In genomic region chr10:77099777-77100176, GRCm38 (mm10) we compare ENCODE assay signal across 20 mouse cellular contexts.
DNase-seq lines count a peak whose midpoint lies in the region; ATAC-seq and TF ChIP-seq lines count a peak whose summit lies in the region.
"Had no signal": no experiment of that assay in that cellular context is flagged by ENCODE, and none has a peak within 500 bp of the region (broad histone marks: within the 10 kb centered on the region; RNA-seq: fewer than 3 reads in every experiment).

No protein-coding gene starts in this region.

- in situ Hi-C loops in CH12.LX (cut with MboI; ENCODE audit: low pct_ligation_motif_present, low pct_unique_long_range_greater_than_20kb, low sequenced_read_pairs), result no loop called here

- TF ChIP-seq CTCF in liver, adult 2 months (IDR thresholded peaks at IDR 0.05; ENCODE audit: low read depth, low read length), result no peak
- TF ChIP-seq CTCF in CH12.LX (conservative IDR thresholded peaks at IDR 0.05 in 1 of 2, IDR thresholded peaks at IDR 0.05 in 1 of 2; ENCODE audit: low read depth in 2 of 2, low read length in 2 of 2), result no peak

- TF ChIP-seq POLR2A in liver, adult 2 months (IDR thresholded peaks at IDR 0.05; ENCODE audit: extremely low read depth, insufficient read depth, low read length), result no peak
- TF ChIP-seq POLR2A in CH12.LX (IDR thresholded peaks at IDR 0.05; ENCODE audit: low read depth, low read length), result no peak

- H3K79me2 ChIP-seq in liver, adult 2 months (ENCODE audit: control insufficient read depth, insufficient read depth, low read length), result peaks cover 48% of the 10 kb centered on the region
- no peaks in the 10 kb centered on the region for H3K79me2 ChIP-seq in CH12.LX (replicated peaks; ENCODE audit: control insufficient read depth, extremely low read depth, insufficient read depth, poor library complexity, severe bottlenecking)

- no peak overlapping the region for H3K4me3 ChIP-seq in liver, adult 2 months (ENCODE audit: insufficient read depth, low read depth, low read length)
- H3K4me3 ChIP-seq in liver, embryonic 12.5 days, result no peak overlapping the region
- H3K4me3 ChIP-seq in CH12.LX (replicated peaks in 1 of 3; ENCODE audit: low read depth in 2 of 3, low read length in 2 of 3, poor library complexity in 1 of 3), result no peak overlapping the region
- H3K4me3 ChIP-seq: embryonic facial prominence, embryonic 10.5 days; embryonic facial prominence, embryonic 12.5 days; forebrain, embryonic 13.5 days; forebrain, embryonic 15.5 days had no signal

- peaks cover 19% of the 10 kb centered on the region for H3K36me3 ChIP-seq in liver, adult 2 months (ENCODE audit: control insufficient read depth, insufficient read depth, low read length)
- H3K36me3 ChIP-seq in liver, embryonic 12.5 days, result 0 out of 2 replicates have a peak, but pooled peaks cover 6% of the 10 kb centered on the region
- H3K36me3 ChIP-seq in CH12.LX (replicated peaks in 1 of 2; ENCODE audit: control insufficient read depth in 1 of 2, insufficient read depth in 1 of 2, low read length in 1 of 2), result no peaks in the 10 kb centered on the region
- H3K36me3 ChIP-seq: embryonic facial prominence, embryonic 12.5 days; forebrain, embryonic 15.5 days had no signal

- TF ChIP-seq RAD21 in CH12.LX (IDR thresholded peaks at IDR 0.05; ENCODE audit: low read depth, low read length), result no peak

- no peak for ATAC-seq in liver, embryonic 12.5 days
- ATAC-seq: CD4-positive, CD25-positive, alpha-beta regulatory T cell, adult 4 months; forebrain, embryonic 13.5 days; forebrain, embryonic 15.5 days; forebrain, postnatal 0 days had no signal

- 48% methylated on average over 4 of the region's 4 CpGs for WGBS in liver, adult 2 months
- 65% methylated on average over 4 of the region's 4 CpGs for WGBS in liver, embryonic 12.5 days (ENCODE audit: insufficient replicate concordance)

- peak overlapping the region; percentile 65 for H3K27ac ChIP-seq in liver, adult 2 months (replicated peaks; ENCODE audit: insufficient read depth, low read depth, low read length)
- no peak overlapping the region for H3K27ac ChIP-seq in liver, embryonic 12.5 days
- H3K27ac ChIP-seq in CH12.LX (ENCODE audit: insufficient read depth, low read depth), result no peak overlapping the region
- H3K27ac ChIP-seq: embryonic facial prominence, embryonic 10.5 days; embryonic facial prominence, embryonic 12.5 days; forebrain, embryonic 13.5 days; forebrain, embryonic 15.5 days had no signal

- peak; percentile 72 for TF ChIP-seq EP300 in CH12.LX (IDR thresholded peaks at IDR 0.05; ENCODE audit: low read length)

- H3K9me3 ChIP-seq in liver, embryonic 12.5 days (replicated peaks), result no peaks in the 10 kb centered on the region
- no peaks in the 10 kb centered on the region for H3K9me3 ChIP-seq in CH12.LX (replicated peaks; ENCODE audit: low read length)
- H3K9me3 ChIP-seq: embryonic facial prominence, embryonic 10.5 days; embryonic facial prominence, embryonic 12.5 days; forebrain, embryonic 13.5 days; forebrain, embryonic 15.5 days had no signal

- H3K4me1 ChIP-seq in liver, adult 2 months (ENCODE audit: control insufficient read depth, insufficient read depth, low read length), result peaks cover 69% of the 10 kb centered on the region
- peaks cover 7% of the 10 kb centered on the region; the same call in 1 of the 2 replicates for H3K4me1 ChIP-seq in liver, embryonic 12.5 days
- H3K4me1 ChIP-seq in CH12.LX (ENCODE audit: control insufficient read depth in 1 of 2, insufficient read depth in 2 of 2), result peaks cover 0 to 17% of the 10 kb centered on the region in 2 experiments; a peak in 2 of 4 replicates
- H3K4me1 ChIP-seq: forebrain, embryonic 15.5 days had no signal

- dilution Hi-C loops in CH12.LX (cut with MboI; ENCODE audit: extremely low pct_ligation_motif_present, extremely low pct_unique_long_range_greater_than_20kb, low sequenced_read_pairs), result no loop called here

- DNase-seq in liver, adult 2 months (ENCODE audit: extremely low read depth, low read depth, low spot score), result peak; percentile 69
- peak; percentile 52 for DNase-seq in testis, postnatal 14 days (ENCODE audit: low spot score)
- DNase-seq in testis, postnatal 10 days (ENCODE audit: low spot score), result no peak
- no peak for DNase-seq in CH12.LX (ENCODE audit: extremely low read depth)
- DNase-seq: adrenal gland, adult 2 months; adrenal gland, postnatal 10 days; adrenal gland, postnatal 25 days; B cell, adult 2 months; cerebellum, adult 11 months; cerebellum, adult 18-20 months; cerebellum, adult 8-10 months; cerebellum, postnatal 10 days; cerebellum, postnatal 25 days; forebrain, postnatal 0 days had no signal

- no peaks in the 10 kb centered on the region for H3K27me3 ChIP-seq in liver, adult 2 months (ENCODE audit: control insufficient read depth, insufficient read depth, low read length)
- no peaks in the 10 kb centered on the region for H3K27me3 ChIP-seq in liver, embryonic 12.5 days (replicated peaks)
- H3K27me3 ChIP-seq in CH12.LX (replicated peaks), result peaks cover 69% of the 10 kb centered on the region
- H3K27me3 ChIP-seq: embryonic facial prominence, embryonic 12.5 days; forebrain, embryonic 13.5 days; forebrain, embryonic 15.5 days had no signal

- H3K4me2 ChIP-seq in liver, embryonic 12.5 days, result no peak overlapping the region
- H3K4me2 ChIP-seq in CH12.LX (ENCODE audit: insufficient read depth, low read depth, poor library complexity, severe bottlenecking), result no peak overlapping the region
- H3K4me2 ChIP-seq: embryonic facial prominence, embryonic 12.5 days; forebrain, embryonic 13.5 days; forebrain, embryonic 15.5 days had no signal

- H3K9ac ChIP-seq in liver, adult 2 months (ENCODE audit: low read depth, low read length), result no peak overlapping the region
- no peak overlapping the region for H3K9ac ChIP-seq in liver, embryonic 12.5 days
- H3K9ac ChIP-seq in CH12.LX (ENCODE audit: insufficient read depth, low read depth), result no peak overlapping the region
- H3K9ac ChIP-seq: embryonic facial prominence, embryonic 12.5 days; forebrain, embryonic 13.5 days; forebrain, embryonic 15.5 days; forebrain, postnatal 0 days had no signal

TF ChIP-seq in CH12.LX, 34 proteins besides CTCF, POLR2A, EP300 and RAD21:
- TF ChIP-seq SMC3 (IDR thresholded peaks at IDR 0.05; ENCODE audit: low read depth, low read length) (no peak), IRF4 (IDR thresholded peaks at IDR 0.05; ENCODE audit: low read depth, low read length) (peak; percentile 84), BHLHE40 (IDR thresholded peaks at IDR 0.05; ENCODE audit: low read depth, low read length) (peak; percentile 60; the same call in 1 of the 2 replicates), MEF2A (IDR thresholded peaks at IDR 0.05; ENCODE audit: borderline replicate concordance, low read depth, low read length) (peak; percentile 37; the same call in 1 of the 2 replicates), MYC (IDR thresholded peaks at IDR 0.05; ENCODE audit: low read depth, low read length) (0 out of 2 replicates have a peak, but pooled peaks have one; percentile 18), JUN (IDR thresholded peaks at IDR 0.05; ENCODE audit: insufficient read depth, low read depth, low read length) (peak; percentile 48; the same call in 1 of the 2 replicates), CHD2 (IDR thresholded peaks at IDR 0.05; ENCODE audit: low read length) (0 out of 2 replicates have a peak, but pooled peaks have one; percentile 36), ELF1 (IDR thresholded peaks at IDR 0.05; ENCODE audit: low read depth, low read length) (no peak), MAZ (IDR thresholded peaks at IDR 0.05; ENCODE audit: low read depth, low read length) (no peak), JUND (conservative IDR thresholded peaks at IDR 0.05; ENCODE audit: low read depth, low read length) (peak; percentile 76), RCOR1 (conservative IDR thresholded peaks at IDR 0.05; ENCODE audit: low read depth, low read length) (peak; percentile 64; the same call in 1 of the 2 replicates), TCF12 (IDR thresholded peaks at IDR 0.05; ENCODE audit: low read depth, low read length) (peak; percentile 83)

Comparison
In these comparisons a context has a peak if more than half of its experiments do, and no peak if none do; other contexts are left out.
1. DNase-seq: peak in liver, adult 2 months (single experiment) and testis, postnatal 14 days (single experiment); none in testis, postnatal 10 days (single experiment) and CH12.LX (single experiment).